Mouse (Mus musculus) T-helper 2 cell (primary cell): ENCODE measurements around the gene Zfc3h1.

Source experiments
- in situ Hi-C: fragments of 300-600 bp; cut with MboI, MseI; formaldehyde crosslinking; loops from one replicate; pipeline ENCODE4 v1.15.1; 2025; ENCODE audit warnings: high pct_unique_total_duplicates

The Zfc3h1 gene

DNA sequence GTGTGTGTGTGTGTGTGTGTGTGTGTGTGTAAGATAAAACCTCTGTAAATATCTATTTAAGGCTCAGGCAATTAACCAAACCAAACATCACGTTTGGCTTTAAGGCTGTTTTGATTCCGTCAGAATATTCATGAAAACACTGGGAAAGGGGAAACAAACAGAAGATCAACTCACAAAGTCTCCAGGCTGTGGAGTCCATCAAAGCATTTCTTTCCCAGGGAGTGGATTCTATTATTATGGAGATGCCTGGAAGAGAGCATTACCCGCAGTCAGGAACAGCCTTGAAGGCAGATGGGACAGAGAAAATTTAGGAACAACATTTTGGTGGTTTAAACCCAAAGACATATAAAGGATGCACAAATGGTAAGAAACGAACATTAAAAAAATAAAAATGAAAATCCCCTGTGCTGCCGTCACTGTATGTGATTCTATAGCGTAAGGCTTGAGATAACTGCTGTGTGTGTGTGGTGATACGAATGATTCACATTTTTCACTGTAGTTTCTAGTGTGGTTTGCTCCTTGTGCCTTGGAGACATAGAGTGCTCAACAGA, 90.3 kb downstream of the Zfc3h1 start:
- in situ Hi-C loops: loop anchor here (25.0 kb wide), 1 partner anchor 588 kb away; no protein-coding TSS in a partner anchor

DNA sequence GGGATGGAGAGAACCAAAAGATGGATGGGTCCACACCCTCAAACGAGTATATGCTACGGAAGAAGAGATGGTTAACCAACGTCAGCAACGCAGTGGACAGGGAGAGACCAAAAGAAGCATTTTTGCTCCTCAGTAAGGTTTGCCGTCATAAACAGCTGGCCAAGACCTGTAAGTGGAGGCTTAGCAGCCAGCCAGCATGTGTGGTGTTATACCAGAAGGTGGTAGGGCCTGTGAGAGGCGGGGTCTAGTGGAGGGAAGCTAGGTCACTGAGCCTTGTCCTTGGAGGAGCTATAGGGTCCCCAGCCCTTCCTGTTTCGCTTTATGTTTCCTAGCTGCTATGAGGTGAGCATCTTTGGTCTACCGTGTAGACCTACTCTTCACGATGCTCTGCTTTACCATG, 91.7 kb downstream of the Zfc3h1 start:
- in situ Hi-C loops: loop anchor here (25.0 kb wide), 1 partner anchor 589 kb away; no protein-coding TSS in a partner anchor

DNA sequence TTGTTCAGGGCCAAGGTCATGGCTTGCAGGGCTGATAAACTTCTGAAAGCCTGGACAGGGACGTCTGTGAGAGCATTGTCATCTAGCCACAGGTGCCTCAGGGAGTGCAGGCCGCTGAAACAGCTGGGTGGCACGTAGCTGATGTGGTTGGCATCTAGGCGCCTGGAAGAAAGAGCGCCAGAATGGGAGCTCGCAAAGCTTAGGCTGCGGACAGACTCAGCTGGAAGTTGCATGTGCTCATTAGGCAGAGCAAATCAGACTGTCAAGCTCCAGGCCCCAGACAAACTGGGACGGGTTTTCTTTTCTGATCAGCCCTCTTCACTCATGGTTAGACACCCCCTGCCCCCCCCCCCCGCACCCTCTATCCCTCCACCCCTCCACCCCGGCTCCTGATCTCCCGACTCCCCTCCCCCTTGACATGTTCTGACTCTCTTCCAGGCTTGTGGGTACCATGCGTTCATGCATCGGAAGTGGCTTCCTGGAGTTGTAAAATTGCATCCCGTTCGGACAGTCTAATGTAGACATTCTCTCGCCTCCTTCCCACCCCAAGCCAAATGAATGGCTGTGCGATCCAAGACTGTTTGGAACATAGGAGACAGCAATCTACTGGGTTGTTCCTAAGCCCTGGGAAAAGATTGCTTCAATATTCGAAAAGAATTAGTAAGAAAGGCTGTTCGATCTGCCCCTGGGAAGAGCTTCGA, 93.8 kb downstream of the Zfc3h1 start:
- in situ Hi-C loops: loop anchor here (25.0 kb wide), 1 partner anchor 591 kb away; no protein-coding TSS in a partner anchor
